Mouse (Mus musculus) MEL (cell line): ENCODE data around the gene Tmem205. TPM values are rescaled to one million over a fixed set of nuclear protein-coding genes. Genes with fewer than 3 reads are reported as not detected.
A peak's percentile ranks its signal among the peaks of the same experiment; 100 is the strongest.

Source experiments
- DNase-seq: peaks from one replicate; pipeline ENCODE4 v3.0.0; 2011; ENCODE audit warnings: low read depth, low spot score
- H3K27ac ChIP-seq: 2 replicates; pipeline ENCODE4 v1.5.1; 2012; ENCODE audit warnings: low read depth, mild to moderate bottlenecking, control low read depth, low read length, moderate library complexity; ENCODE audit not compliant: control insufficient read depth
- H3K27me3 ChIP-seq, 2 experiments: fragments of 150-350 bp in 1 of 2; sonication (generic) in 1 of 2; 2 replicates each; pipeline ENCODE4 v1.6.1; 2012; ENCODE audit warnings: low read length in 2 of 2, mild to moderate bottlenecking in 2 of 2, improper control_type of control experiment in 1 of 2, moderate library complexity in 1 of 2; ENCODE audit not compliant: insufficient read depth in 2 of 2, control insufficient read depth in 1 of 2
- H3K36me3 ChIP-seq, 2 experiments: 2 replicates each; pipeline ENCODE4 v1.6.1; 2012 to 2014; ENCODE audit warnings: low read length in 2 of 2, improper control_type of control experiment in 1 of 2, inconsistent platforms in 1 of 2, mild to moderate bottlenecking in 1 of 2; ENCODE audit not compliant: insufficient read depth in 2 of 2, control insufficient read depth in 1 of 2
- H3K4me1 ChIP-seq, 2 experiments: fragments of 150-350 bp in 1 of 2; sonication (generic) in 1 of 2; 2 replicates each; pipeline ENCODE4 v1.6.1; 2012; ENCODE audit warnings: low read length in 2 of 2, improper control_type of control experiment in 1 of 2, mild to moderate bottlenecking in 1 of 2; ENCODE audit not compliant: insufficient read depth in 2 of 2, control insufficient read depth in 1 of 2
- H3K4me3 ChIP-seq, 2 experiments: fragments of 150-350 bp in 1 of 2; sonication (generic) in 1 of 2; 2 replicates each; pipeline ENCODE4 v1.5.1; 2012; ENCODE audit warnings: low read depth in 2 of 2, low read length in 2 of 2, mild to moderate bottlenecking in 2 of 2, moderate library complexity in 2 of 2, control low read depth in 1 of 2, improper control_type of control experiment in 1 of 2; ENCODE audit not compliant: control insufficient read depth in 1 of 2, insufficient read depth in 1 of 2
- H3K79me2 ChIP-seq: 2 replicates; pipeline ENCODE4 v1.6.1; 2012; ENCODE audit warnings: mild to moderate bottlenecking, low read length, moderate library complexity; ENCODE audit not compliant: control insufficient read depth, poor library complexity, insufficient read depth
- H3K9ac ChIP-seq: 2 replicates; pipeline ENCODE4 v1.6.1; 2012; ENCODE audit warnings: low read depth, mild to moderate bottlenecking, control low read depth, low read length, moderate library complexity; ENCODE audit not compliant: control insufficient read depth, poor library complexity, severe bottlenecking
- H3K9me3 ChIP-seq: fragments of 150-350 bp; sonication (generic); replicated peaks from 2 replicates; pipeline ENCODE4 v1.6.1; 2012; ENCODE audit warnings: mild to moderate bottlenecking, low read length, improper control_type of control experiment, moderate library complexity; ENCODE audit not compliant: insufficient read depth
- E2F4 ChIP-seq: IDR thresholded peaks from 2 replicates; pipeline ENCODE4 v1.6.1; 2011; ENCODE audit warnings: low read depth, low read length, improper control_type of control experiment, borderline replicate concordance
- ELF1 ChIP-seq: IDR thresholded peaks from 2 replicates; pipeline ENCODE4 v1.6.1; 2014; ENCODE audit warnings: low read depth, mild to moderate bottlenecking, inconsistent platforms, low read length, improper control_type of control experiment, moderate library complexity
- EP300 ChIP-seq, 2 experiments: IDR thresholded peaks; 2 replicates each; pipeline ENCODE4 v1.6.1; 2011; ENCODE audit warnings: improper control_type of control experiment in 2 of 2, low read length in 2 of 2, low read depth in 1 of 2, mild to moderate bottlenecking in 1 of 2
- GATA1 ChIP-seq: IDR thresholded peaks from 2 replicates; pipeline ENCODE4 v1.6.1; 2011; ENCODE audit warnings: low read depth, low read length, improper control_type of control experiment
- HCFC1 ChIP-seq: IDR thresholded peaks from 2 replicates; pipeline ENCODE4 v1.6.1; 2012; ENCODE audit warnings: low read depth, mild to moderate bottlenecking, inconsistent platforms, low read length, improper control_type of control experiment, moderate library complexity
- JUND ChIP-seq: IDR thresholded peaks from 2 replicates; pipeline ENCODE4 v1.6.1; 2011; ENCODE audit warnings: low read depth, mild to moderate bottlenecking, improper control_type of control experiment, low read length
- MAFK ChIP-seq: IDR thresholded peaks from 2 replicates; pipeline ENCODE4 v1.6.1; 2011; ENCODE audit warnings: low read depth, mild to moderate bottlenecking, low read length, improper control_type of control experiment, borderline replicate concordance
- MAX ChIP-seq: IDR thresholded peaks from 2 replicates; pipeline ENCODE4 v1.6.1; 2011; ENCODE audit warnings: low read length, improper control_type of control experiment
- MAZ ChIP-seq: IDR thresholded peaks from 2 replicates; pipeline ENCODE4 v1.6.1; 2012; ENCODE audit warnings: low read depth, mild to moderate bottlenecking, inconsistent platforms, low read length, improper control_type of control experiment
- MXI1 ChIP-seq: IDR thresholded peaks from 2 replicates; pipeline ENCODE4 v1.6.1; 2011; ENCODE audit warnings: mild to moderate bottlenecking, low read depth, low read length, improper control_type of control experiment
- MYB ChIP-seq: IDR thresholded peaks from 2 replicates; pipeline ENCODE4 v1.6.1; 2011; ENCODE audit warnings: mild to moderate bottlenecking, low read depth, low read length, improper control_type of control experiment
- MYC ChIP-seq: IDR thresholded peaks from 2 replicates; pipeline ENCODE4 v1.6.1; 2011; ENCODE audit warnings: low read depth, mild to moderate bottlenecking, low read length, improper control_type of control experiment, moderate library complexity
- NELFE ChIP-seq: IDR thresholded peaks from 2 replicates; pipeline ENCODE4 v1.6.1; 2011; ENCODE audit warnings: low read depth, low read length, improper control_type of control experiment
- NRF1 ChIP-seq: IDR thresholded peaks from 2 replicates; pipeline ENCODE4 v1.6.1; 2014; ENCODE audit warnings: low read depth, mild to moderate bottlenecking, inconsistent platforms, low read length, improper control_type of control experiment, moderate library complexity; ENCODE audit not compliant: poor library complexity, insufficient read depth, severe bottlenecking
- POLR2A ChIP-seq, 2 experiments: IDR thresholded peaks; 2 replicates each; pipeline ENCODE4 v1.6.1; 2011 to 2012; ENCODE audit warnings: low read length in 2 of 2, mild to moderate bottlenecking in 2 of 2, control low read depth in 1 of 2, improper control_type of control experiment in 1 of 2, low read depth in 1 of 2, moderate library complexity in 1 of 2; ENCODE audit not compliant: control insufficient read depth in 1 of 2, insufficient read depth in 1 of 2, poor library complexity in 1 of 2
- POLR2AphosphoS5 ChIP-seq: IDR thresholded peaks from 2 replicates; pipeline ENCODE4 v1.6.1; 2012; ENCODE audit warnings: low read depth, borderline replicate concordance, mild to moderate bottlenecking, inconsistent platforms, low read length, moderate library complexity, mixed read lengths
- RCOR1 ChIP-seq: IDR thresholded peaks from 2 replicates; pipeline ENCODE4 v1.6.1; 2012; ENCODE audit warnings: low read depth, mild to moderate bottlenecking, inconsistent platforms, low read length, improper control_type of control experiment
- SIN3A ChIP-seq: IDR thresholded peaks from 2 replicates; pipeline ENCODE4 v1.6.1; 2012; ENCODE audit warnings: low read length, improper control_type of control experiment, inconsistent platforms
- SMC3 ChIP-seq: IDR thresholded peaks from 2 replicates; pipeline ENCODE4 v1.6.1; 2011; ENCODE audit warnings: low read depth, low read length, improper control_type of control experiment
- TAL1 ChIP-seq: IDR thresholded peaks from 2 replicates; pipeline ENCODE4 v1.6.1; 2012; ENCODE audit warnings: mild to moderate bottlenecking, inconsistent platforms, low read length, moderate library complexity, mixed read lengths
- TBP ChIP-seq: IDR thresholded peaks from 2 replicates; pipeline ENCODE4 v1.8.0; 2011; ENCODE audit warnings: low read depth, low read length, improper control_type of control experiment
- TCF12 ChIP-seq: IDR thresholded peaks from 2 replicates; pipeline ENCODE4 v1.6.1; 2014; ENCODE audit warnings: low read depth, mild to moderate bottlenecking, inconsistent platforms, low read length, improper control_type of control experiment, moderate library complexity
- UBTF ChIP-seq: IDR thresholded peaks from 2 replicates; pipeline ENCODE4 v1.6.1; 2012; ENCODE audit warnings: low read depth, mild to moderate bottlenecking, inconsistent platforms, low read length, improper control_type of control experiment, moderate library complexity, borderline replicate concordance; ENCODE audit not compliant: insufficient read depth
- USF1 ChIP-seq: IDR thresholded peaks from 2 replicates; pipeline ENCODE4 v1.6.1; 2014; ENCODE audit warnings: low read depth, mild to moderate bottlenecking, inconsistent platforms, low read length, improper control_type of control experiment, moderate library complexity
- ZC3H11A ChIP-seq: IDR thresholded peaks from 2 replicates; pipeline ENCODE4 v1.6.1; 2012; ENCODE audit warnings: low read depth, mild to moderate bottlenecking, inconsistent platforms, low read length, improper control_type of control experiment
- ZMIZ1 ChIP-seq: IDR thresholded peaks from 2 replicates; pipeline ENCODE4 v1.6.1; 2012; ENCODE audit warnings: low read depth, mild to moderate bottlenecking, inconsistent platforms, low read length, improper control_type of control experiment, moderate library complexity
- ZNF384 ChIP-seq: IDR thresholded peaks from 2 replicates; pipeline ENCODE4 v1.6.1; 2012; ENCODE audit warnings: low read depth, mild to moderate bottlenecking, inconsistent platforms, low read length, improper control_type of control experiment
- polyA plus RNA-seq, 2 experiments: library from polyadenylated mRNA; stranded (reverse) in 1 of 2; unstranded in 1 of 2; fragments of >175 nt in 1 of 2; fragments of >200 nt in 1 of 2; gene quantifications; 2 replicates each; pipeline versions ENCODE4 v1.2.1 to v1.2.4; 2012; ENCODE audit warnings: low replicate concordance in 2 of 2, low read depth in 1 of 2; ENCODE audit not compliant: insufficient read length in 2 of 2, insufficient read depth in 1 of 2, missing spikeins in 1 of 2
- total RNA-seq: library from RNA; depleted of rRNA; stranded (reverse); fragments of 300-350 nt; gene quantifications from 2 replicates; pipeline ENCODE4 v1.2.3, GENCODE M21; 2012

Tmem205 gene
- total and polyA plus RNA-seq, 3 experiments, result 114 to 118 TPM; not detected in 1

GRCm38 (mm10) chr9:21937711-21938175, 10.4 kb upstream of the Tmem205 start:
- peaks cover 0 to 10% of the 10 kb centered on the region in 2 experiments; a peak in 2 of 4 replicates for H3K36me3 ChIP-seq
- peak; percentile 45 for DNase-seq
- TF ChIP-seq HCFC1 (no peak), ZNF384 (no peak), MAZ (no peak)
- TF ChIP-seq, all 39 proteins: peak for 0
- Histone ChIP-seq H3K4me3 (no peak overlapping the region), H3K27me3 (no peaks in the 10 kb centered on the region), H3K9ac (no peak overlapping the region), H3K9me3 (no peaks in the 10 kb centered on the region), H3K79me2 (no peaks in the 10 kb centered on the region), H3K27ac (no peak overlapping the region), H3K4me1 (peaks cover 10 to 17% of the 10 kb centered on the region in 2 experiments)

GRCm38 (mm10) chr9:21936692-21937570, 9.6 kb upstream of the Tmem205 start, which contains the start of gene Plppr2:
Gene Plppr2 (plus strand): TSS chr9:21937033.
- Histone ChIP-seq H3K9me3 (no peaks in the 10 kb centered on the region), H3K4me1 (peaks cover 12 to 23% of the 10 kb centered on the region in 2 experiments), H3K79me2 (no peaks in the 10 kb centered on the region), H3K4me3 (peak within 1 kb of the TSS; percentile 69 to 92), H3K27me3 (no peaks in the 10 kb centered on the region), H3K9ac (peak within 1 kb of the TSS; percentile 61), H3K27ac (no peak within 1 kb of the TSS), H3K36me3 (peaks cover 0 to 17% of the 10 kb centered on the region in 2 experiments; a peak in 2 of 4 replicates)
- TF ChIP-seq E2F4 (no peak), POLR2A (IDR thresholded peaks at IDR 0.05; ENCODE audit: control insufficient read depth in 1 of 2, insufficient read depth in 1 of 2, low read depth in 1 of 2, low read length in 2 of 2, poor library complexity in 1 of 2) (peak; percentile 29 to 72; a peak in 2 of 4 replicates), MYB (no peak), MAX (0 out of 2 replicates have a peak, but pooled peaks have one; percentile 31), ELF1 (0 out of 2 replicates have a peak, but pooled peaks have one; percentile 46), RCOR1 (peak; percentile 94), TAL1 (no peak), MXI1 (no peak), NELFE (peak; percentile 39), HCFC1 (0 out of 2 replicates have a peak, but pooled peaks have one; percentile 25), UBTF (no peak), ZC3H11A (no peak), TBP (peak; percentile 68; the same call in 1 of the 2 replicates), SMC3 (0 out of 2 replicates have a peak, but pooled peaks have one; percentile 11), ZMIZ1 (peak; percentile 14; the same call in 1 of the 2 replicates), POLR2AphosphoS5 (no peak), SIN3A (peak; percentile 12), NRF1 (peak; percentile 87), MAFK (no peak), MAZ (peak; percentile 41; the same call in 1 of the 2 replicates), GATA1 (peak; percentile 59), USF1 (peak; percentile 45; the same call in 1 of the 2 replicates), EP300 (IDR thresholded peaks at IDR 0.05; ENCODE audit: low read depth in 1 of 2, low read length in 2 of 2) (peak in 1 of 2 experiments; percentile 19; a peak in 1 of 4 replicates), ZNF384 (no peak), MYC (peak; percentile 12; the same call in 1 of the 2 replicates), JUND (no peak), TCF12 (peak; percentile 25; the same call in 1 of the 2 replicates)
- DNase-seq, result peak; percentile 100
